Mouse (Mus musculus) megakaryocyte, embryonic 14.5 days (primary cell): ENCODE measurements at regions not wholly inside any gene's neighbourhood (a gene's known extent, or its start where the extent isn't known, plus 50 kb on each side); places are given as distances from the start of the nearest gene placed in this dataset.

Experiments used
- FLI1 ChIP-seq: IDR thresholded peaks from 2 replicates; pipeline ENCODE4 v1.6.1; 2012; ENCODE audit warnings: low read length, inconsistent platforms, mixed read lengths
- GATA1 ChIP-seq: IDR thresholded peaks from 3 replicates; pipeline ENCODE4 v1.6.1; 2012; ENCODE audit warnings: mixed read lengths, low read length, inconsistent platforms, borderline replicate concordance

- TF ChIP-seq GATA1 (no peak), FLI1 (no peak)
These were observed 246.3 kb upstream of the Xrcc4 start for GRCm38 (mm10) chr13:90335741-90336037.
